Mouse (Mus musculus): Measurements from ENCODE around the gene Ncoa6.
"Not testable (repeated sequence)": the region's sequence is repeated elsewhere in the genome, so short reads cannot be mapped to it uniquely, and the experiment has no call there.

Gene Ncoa6

DNA sequence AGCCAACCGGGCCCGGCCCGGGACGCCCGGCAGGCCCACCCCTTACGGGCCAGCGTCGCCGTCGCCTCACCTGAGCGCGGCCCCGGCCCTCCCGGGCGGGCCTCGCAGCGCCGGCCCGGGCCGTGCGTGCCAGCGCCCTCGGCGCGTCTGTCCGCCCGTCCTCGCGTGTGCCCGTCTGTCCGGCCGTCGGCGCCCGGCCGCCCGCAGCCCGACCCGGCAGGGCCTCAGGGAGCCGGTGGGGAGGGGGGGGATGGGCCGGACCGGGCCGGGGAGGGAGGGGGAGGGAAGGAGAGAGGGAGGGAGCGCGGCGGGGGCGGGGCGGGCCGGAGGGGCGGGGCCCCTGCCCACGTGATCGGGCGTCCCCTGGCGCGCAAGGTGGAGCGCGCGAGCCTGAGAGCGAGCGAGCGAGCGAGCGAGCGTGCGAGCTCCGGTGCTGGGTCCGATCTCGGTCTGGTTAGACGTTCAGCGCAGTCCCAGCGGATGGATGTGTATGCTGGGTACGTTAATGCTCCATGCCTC, at the start of gene Ncoa6:
Gene Ncoa6 (minus strand): TSS at position 325 of the 519 bp plus-strand sequence.
- peak; percentile 85 for DNase-seq (ENCODE audit: extremely low spot score, low spot score)

DNA sequence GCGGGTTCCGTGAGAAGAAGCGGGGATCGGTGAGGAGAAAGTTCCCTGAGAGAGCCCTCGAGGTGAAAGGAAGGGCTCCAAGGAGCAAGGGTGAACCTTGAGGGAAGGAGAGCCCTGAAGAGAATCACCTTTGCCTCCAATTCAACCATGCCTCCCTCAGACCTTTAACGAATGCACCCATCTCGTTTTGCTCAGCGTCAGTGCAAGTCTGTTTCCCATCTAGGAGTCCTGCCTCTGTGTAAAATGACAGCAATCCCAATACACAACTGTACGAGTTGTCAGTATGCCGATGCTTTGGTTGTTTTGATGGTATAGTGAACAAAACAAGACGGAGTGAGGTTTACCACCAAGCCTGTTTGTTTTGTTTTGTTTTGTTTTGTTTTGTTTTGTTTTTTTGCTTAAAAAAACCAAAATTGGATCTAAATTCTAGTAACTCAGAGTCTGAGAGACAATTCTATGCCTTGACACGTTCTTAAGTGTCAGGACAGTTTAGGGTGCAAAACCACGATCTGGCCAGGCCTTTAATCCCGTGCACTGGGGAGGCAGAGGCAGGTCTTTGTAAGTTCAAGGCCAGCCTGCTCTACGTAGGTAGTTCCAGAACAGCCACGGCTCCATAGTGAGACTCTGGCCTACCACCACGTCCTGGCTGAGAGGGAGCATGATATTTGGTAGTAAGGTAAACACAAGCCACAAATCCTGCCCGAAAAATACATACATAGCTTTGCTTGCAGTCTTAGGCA, 45.0 kb upstream of the Ncoa6 start:
- DNase-seq (ENCODE audit: extremely low spot score, low spot score) = no peak

DNA sequence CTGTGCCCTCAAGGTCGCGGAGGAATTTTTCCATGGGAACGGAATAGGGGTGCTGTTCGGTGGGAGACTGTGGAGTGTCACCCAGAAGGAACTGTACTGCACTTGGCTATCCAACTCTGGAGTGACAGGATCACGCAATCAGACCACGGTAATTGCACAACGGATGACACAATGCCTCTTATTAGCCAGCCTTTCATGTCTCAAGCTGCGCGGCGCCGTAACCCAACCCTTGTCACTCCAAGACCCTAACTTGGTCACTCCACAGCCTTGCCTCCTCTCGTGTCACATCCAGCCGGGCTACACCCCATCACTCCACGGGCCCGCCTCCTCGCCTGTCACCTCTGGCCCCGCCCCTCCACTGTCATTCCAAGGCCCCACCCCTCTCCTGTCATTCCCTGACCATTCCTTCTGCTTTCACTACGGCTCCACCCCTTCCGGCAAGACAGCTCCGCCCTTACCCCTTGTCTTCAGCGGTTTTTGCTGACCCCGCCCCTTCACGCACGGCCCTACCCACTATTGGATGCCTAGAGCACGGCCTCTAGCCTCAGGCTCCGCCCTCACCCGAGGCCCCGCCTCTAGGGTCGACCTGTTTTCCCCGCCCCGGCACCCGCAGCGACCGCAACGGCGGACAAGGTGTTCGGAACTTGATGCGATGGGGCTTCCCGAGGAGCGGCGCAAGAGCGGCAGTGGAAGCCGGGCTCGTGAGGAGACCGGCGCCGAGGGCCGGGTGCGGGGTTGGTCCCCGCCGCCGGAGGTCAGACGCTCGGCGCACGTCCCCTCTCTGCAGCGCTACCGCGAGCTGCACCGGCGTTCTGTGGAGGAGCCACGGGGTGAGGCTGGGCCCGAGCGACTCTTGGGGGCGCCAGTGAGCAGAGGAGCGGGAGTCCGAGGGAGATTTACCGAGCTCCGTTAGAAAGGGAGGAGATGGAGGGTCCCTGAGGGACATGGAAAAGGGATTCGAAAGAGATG, 44.0 kb upstream of the Ncoa6 start, which contains the start of the genes Acss2 and Ggt7:
Gene Acss2 (plus strand): TSS at position 494 of the 969 bp plus-strand sequence.
Gene Ggt7 (minus strand): TSS at position 783 of the 969 bp plus-strand sequence.
- DNase-seq (ENCODE audit: extremely low spot score, low spot score) = peak; percentile 96

DNA sequence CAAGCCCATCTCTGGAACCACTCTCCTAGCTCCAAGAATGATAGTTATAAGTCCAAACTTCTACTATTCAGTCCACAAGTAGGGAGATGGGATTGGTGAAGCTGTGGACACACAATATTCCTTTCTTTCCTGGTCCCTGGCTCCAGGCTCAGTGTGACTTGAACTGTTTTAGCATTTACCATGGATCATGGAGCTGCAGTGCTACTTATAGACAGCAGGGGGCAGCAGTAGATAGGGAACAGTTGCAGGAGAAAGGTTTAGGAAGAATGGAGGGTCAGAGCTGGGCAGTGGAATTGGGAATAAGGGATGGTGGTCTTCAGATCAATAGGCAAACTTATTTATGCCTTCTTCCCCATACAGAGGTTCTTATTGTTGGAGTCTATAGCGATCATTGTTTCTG, 42.2 kb upstream of the Ncoa6 start:
- DNase-seq (ENCODE audit: extremely low spot score, low spot score) = peak; percentile 74

DNA sequence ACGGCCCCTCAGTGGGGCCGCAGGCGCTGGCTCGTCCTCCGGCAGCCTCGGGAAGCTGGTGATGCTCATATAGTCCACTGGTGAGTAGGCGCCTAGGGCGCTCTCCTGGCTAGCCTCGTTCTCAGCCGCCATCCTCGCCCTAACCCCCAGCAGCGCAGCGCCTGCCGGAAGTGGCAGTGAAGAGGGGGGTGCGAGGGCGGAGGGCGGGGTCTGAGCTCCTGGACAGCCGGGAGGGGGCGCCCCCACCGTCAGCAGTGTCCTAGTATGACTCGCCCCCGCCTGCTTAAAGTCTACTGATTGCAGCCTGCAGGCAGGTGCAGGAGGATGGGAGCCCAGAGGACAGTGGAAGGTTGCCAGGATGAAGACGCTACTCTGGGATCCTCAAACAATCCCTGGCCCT, 41.0 kb upstream of the Ncoa6 start:
- DNase-seq (ENCODE audit: extremely low spot score, low spot score) = peak; percentile 57

DNA sequence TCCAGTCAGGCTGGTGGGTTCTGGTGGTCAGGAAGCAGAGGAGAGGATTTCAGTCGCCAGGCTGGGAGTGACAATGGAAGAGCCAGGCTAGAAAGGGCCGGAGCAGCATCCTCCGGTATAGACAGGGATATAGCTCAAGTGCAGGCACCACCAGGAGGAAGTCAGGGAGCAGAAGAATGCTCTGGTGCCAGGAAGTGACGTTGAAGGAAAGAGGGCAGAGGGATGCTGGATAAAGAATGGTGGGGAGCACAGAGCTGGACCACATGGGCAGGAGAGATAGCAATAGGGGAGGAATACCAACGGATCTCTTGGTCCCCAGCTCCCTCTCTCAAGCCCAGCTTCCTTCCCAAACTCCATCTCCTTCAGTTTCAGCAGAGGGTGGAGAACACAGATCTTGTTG, 39.8 kb upstream of the Ncoa6 start:
- no peak for DNase-seq (ENCODE audit: extremely low spot score, low spot score)

DNA sequence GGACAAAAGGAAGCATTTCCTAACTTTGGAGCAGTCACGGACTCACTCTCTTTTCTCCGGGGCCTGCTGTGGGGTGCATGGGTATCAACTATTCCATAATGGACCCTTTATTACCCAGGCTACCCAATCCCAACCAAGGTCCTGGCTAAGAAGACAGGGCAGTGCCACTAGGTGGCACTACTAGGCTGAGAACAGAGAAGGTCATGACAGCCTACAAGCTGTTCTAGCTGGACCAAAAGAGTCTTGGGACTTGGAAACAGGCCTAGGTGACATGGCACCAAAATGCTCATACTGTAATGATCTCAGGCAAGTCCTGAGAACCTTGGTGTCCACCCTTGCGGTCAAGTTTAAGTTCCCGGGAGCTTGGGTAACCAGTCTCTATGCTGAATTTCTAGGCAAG, 38.8 kb upstream of the Ncoa6 start:
- peak; percentile 28 for DNase-seq (ENCODE audit: extremely low spot score, low spot score)

DNA sequence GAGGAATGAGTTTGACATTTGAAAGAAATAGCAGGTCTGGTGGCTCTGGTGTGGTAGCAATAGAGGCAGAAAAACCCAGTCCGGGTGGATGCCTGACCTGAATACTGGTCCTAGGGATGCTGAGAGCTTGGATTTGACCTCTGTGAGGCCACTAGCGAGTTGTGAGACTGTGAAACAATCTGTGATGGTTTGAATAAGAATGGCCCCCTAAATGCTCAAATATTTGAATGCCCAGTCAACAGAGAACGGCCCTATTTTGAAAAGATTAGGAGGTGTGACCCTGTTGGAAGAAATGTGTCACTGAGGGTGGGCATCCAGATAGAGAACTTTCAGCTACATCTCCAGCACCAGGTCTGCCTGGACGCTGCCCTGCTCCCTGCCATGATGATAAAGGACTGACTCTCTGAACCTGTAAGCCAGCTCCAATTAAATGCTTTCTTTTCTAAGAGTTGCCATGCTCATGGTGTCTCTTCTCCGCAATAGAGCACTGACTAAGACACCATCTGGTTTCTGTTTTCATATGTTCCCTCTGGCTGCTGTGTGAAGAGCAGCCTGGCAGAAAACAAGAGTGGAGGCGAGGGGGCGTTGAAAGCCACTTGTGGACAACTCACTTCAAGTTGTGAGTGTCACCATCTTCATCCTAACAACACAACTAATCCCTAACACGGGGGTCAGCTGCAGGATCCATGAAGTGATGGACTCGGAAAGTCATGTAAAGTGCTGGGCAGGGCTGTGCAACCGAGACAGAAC, 34.2 kb upstream of the Ncoa6 start:
- DNase-seq (ENCODE audit: extremely low spot score, low spot score) = no peak

DNA sequence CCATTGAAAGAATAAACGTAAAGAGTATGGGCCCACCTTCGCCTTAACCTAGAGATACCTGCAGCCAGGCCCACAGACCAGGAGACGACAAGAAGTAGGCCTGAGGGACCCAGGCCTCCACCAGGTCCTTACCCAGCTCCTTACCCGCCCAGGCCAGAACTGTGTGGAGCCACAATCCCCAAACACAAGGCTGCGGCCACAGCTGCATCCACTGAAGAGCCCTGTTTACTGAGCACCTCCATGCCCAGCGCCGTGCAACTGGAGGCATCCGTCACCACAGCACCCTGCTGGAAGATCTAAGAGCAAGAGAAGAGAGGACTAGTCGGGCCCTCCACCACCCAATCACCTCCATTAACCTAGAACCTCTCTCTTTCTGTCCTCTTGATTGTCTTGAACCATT, 32.1 kb upstream of the Ncoa6 start:
- DNase-seq (ENCODE audit: extremely low spot score, low spot score) = no peak

DNA sequence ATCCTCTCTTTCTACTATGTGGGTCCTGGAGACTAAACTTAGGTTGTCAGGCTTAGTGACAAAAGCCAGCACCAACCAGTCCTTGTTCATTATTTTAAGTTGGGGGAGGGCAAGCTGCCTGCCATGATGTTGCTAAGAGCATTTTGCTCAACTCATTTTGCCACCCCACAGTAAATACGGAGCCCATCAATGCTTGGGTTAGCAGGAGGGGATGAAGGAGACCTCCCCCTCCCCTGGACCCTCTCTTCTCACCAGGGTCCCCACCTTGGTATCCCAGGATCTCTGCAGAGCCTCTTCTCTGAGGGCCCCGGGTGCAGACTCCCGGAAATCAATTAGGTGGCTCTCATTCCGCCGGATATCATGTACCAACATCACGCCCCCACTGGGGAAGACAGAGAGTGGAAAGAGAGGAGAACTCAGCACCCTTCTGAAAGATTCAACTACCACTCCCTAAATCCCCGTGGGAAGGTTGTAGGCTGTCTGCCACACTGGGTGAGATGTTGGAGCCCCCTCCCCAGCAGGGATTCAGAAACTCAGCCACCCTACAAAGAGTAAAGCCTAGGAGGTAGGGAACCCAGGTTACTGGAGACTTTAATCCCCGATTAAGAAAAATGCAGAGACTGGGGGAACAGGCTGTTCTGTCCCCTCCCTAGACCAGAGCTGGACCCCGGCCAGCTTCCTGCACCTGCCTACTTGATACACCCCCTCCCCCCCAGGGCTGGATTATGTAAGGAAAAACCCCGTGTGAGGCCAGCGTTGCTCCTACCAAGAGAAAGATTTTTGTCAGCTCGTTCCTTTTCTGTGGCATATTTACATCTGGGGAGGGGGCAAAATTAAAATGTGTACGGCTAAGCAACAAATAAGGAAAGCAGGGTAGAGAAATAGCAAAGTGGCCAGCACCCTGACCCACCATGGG, 31.0 kb upstream of the Ncoa6 start:
- no peak for DNase-seq (ENCODE audit: extremely low spot score, low spot score)

DNA sequence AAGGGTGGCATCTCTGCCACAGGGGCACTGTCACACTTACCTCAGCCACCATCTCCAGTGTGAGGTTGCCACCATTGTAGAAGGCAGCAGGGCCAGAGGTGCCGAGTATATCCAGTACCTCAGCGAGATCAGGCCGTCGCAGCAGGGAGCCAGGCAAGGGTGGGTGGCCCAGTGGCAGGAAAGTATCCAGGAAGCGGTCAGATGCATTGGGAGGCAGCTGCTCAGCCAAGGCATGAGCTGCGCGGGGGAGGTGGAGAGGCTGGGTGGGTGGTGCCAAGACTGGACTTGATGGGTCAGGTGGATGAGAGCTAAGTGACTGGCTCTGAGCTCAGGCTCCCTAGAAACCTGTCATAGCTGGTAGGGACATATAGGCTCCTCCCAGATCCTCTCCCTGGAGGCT, 28.9 kb upstream of the Ncoa6 start:
- DNase-seq (ENCODE audit: extremely low spot score, low spot score) = no peak

DNA sequence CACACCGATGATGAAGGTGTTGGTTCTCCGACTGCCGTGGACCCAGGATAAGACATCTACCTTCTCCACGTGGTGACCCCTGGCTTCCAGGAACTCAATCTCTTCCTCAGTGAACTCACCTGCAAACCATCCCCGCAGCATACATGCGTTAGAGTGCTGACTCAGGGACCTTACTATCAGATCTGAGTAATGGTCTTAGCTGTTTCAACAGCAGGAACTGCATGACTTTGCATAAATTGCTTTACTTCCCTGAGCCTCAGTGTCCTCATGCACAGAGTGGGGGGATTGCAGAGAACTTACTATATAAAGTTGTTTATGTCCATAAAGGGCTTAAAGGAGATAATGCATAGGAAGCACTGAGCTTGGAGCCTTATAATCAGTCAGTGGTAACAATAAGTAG, 17.3 kb upstream of the Ncoa6 start:
- DNase-seq (ENCODE audit: extremely low spot score, low spot score) = no peak

DNA sequence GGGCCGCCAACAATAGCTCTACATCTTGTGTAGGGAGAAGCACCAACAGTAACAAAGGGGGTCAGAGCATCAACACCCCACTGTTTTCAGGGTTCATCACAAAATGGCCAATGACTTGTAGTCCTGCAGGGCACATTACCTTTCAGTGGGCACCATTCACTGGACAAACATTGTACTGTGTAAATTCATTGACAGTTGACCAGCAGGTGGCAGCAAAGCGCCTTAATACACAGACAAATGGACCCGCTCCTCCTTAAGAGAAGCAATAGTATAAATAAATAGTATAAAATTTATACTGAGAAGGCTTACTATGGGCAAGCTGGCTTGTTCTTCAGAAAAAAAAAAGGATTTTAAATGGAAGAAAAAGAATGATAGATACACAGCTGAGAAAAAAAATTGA, 8.3 kb upstream of the Ncoa6 start:
- DNase-seq (ENCODE audit: extremely low spot score, low spot score) = peak; percentile 62

DNA sequence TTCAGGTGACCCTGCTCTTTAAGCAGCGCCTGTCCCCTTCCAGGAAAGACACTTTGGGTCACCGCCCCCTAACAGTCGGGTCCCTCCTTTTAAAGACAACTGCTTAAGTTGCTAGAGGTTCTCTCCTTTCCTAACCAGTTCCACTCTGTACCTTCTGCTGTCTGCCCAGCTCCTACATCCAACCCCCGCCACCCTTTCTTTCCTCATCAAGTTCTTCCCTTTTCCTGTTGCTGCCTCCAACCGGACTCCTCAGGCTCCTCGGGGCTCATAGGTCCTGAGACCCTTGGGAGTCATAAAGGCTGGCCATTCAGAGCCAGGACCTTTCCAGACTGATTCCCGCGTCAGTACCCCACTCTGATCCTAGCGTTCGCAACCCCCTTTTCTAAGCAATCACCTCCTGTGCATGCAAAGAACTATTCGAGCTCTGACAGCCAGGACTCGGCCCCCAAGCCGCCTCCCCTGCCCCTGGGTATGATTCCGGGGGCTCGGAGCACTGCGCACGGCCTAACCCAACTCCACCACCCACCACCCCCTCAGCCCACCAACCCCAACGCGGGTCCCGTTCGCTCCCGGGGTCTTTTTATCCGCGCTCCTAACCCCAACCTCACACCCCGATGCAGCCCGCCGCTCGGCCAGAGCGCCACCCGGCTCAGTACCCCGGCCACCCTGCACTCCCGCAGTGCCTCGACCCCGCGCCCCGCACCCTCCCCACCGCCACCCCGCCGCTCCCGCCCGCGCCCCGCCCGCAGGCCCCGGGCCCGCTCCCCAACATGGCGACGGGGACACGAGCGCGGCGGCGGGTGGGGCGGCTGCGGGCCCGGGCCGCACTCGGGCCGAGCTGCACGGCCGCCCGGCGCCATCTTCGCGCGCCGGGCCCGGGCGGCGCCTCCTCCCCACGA, 774 bp downstream of the Ncoa6 start:
- peak; percentile 63 for DNase-seq (ENCODE audit: extremely low spot score, low spot score)

DNA sequence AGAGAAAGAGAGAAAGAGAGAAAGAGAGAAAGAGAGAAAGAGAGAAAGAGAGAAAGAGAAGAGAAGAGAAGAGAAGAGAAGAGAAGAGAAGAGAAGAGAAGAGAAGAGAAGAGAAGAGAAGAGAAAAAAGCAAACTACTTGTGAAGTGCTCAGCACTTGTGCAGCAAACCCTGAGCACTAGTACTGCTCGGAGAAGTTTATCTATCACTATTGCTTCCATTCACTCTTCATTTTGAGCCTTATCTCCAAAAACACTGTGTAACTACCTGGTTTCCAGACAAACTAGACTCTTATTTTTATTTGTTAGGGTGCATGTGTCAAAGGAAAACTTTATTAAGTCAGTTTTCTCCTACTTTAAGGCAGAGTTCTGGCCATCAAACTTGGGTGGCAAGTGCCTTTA, 6.8 kb downstream of the Ncoa6 start:
- DNase-seq (ENCODE audit: extremely low spot score, low spot score) = no peak

DNA sequence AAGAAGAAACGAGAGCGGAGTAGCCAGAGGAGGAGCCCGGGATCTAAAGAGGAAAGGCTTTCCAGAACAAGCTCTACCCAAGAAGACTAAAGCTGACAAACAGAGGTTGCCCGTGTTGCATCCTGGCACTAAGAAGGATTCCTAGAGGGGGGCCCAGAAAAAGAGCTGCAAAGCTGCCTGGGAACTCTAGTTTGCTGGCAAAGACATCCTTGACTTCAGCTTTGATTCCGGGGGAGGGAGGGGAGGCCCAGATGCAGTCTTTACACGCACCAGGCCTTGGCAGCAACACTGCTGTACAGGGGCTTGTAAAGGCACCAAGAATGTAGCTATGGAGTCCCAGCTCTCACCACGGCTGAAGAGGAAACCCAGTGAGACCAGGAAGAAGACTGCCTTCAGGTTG, 20.1 kb downstream of the Ncoa6 start:
- no peak for DNase-seq (ENCODE audit: extremely low spot score, low spot score)

DNA sequence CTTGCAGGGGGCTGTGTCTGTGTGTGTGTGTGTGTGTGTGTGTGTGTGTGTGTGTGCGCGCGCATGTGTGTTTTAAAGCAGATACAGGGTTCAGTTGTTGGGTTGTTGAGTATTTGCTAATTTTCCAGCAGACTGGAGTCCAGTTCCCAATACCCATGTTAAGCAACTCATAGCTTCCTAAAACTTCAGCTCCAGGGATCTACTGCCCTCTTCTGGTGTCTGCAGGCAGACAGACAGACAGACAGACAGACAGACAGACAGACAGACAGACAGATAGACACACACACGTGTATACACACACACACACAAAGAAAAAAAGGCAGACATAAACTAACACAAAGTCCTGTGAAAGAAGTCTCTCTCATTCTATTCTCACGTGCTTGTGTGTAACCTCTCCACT, 22.4 kb downstream of the Ncoa6 start:
- DNase-seq (ENCODE audit: extremely low spot score, low spot score) = no peak

DNA sequence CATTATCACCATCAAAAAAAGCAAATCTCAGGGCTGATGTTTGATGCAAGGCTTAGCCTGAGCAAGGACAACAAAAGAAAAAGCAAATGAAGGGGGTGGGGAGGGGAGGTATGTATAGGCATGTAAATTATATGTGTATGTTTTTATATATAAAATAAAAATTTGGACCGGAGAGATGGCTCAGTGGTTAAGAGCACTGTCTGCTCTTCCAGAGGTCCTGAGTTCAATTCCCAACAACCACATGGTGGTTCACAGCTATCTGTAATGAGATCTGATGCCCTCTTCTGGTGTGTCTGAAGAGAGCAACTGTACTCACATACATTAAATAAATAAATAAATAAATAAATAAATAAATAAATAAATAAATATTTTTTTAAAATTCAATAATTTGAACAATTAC, 25.8 kb downstream of the Ncoa6 start:
- not testable (repeated sequence) for DNase-seq (ENCODE audit: extremely low spot score, low spot score)

DNA sequence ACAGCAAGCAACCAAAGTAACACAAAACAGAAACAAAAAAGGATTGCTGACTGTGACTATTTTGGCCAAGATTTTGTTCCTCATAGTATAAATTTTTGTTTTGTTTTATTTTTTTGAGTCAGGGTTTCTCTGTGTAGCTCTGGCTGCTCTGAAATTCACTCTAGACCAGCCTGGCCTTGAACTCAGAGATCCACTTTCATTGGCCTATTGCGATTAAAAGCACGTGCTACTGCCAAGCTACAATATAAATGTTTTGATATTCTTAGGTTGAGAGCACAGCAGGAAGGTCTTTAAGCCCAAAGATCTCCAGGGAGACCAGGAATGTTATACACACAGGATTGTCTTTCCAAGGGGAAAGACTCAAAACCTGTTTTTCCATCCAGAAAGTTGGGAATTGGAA, 30.2 kb downstream of the Ncoa6 start:
- no peak for DNase-seq (ENCODE audit: extremely low spot score, low spot score)
